Mouse (Mus musculus) kidney, adult 2 months (tissue): ENCODE measurements at regions not wholly inside any gene's neighbourhood (a gene's known extent, or its start where the extent isn't known, plus 50 kb on each side); places are given as distances from the start of the nearest gene placed in this dataset.

ENCODE experiments used
- DNase-seq: peaks from one replicate; pipeline ENCODE4 v3.0.0; 2021
- H3K27ac ChIP-seq: fragments of 200-500 bp; 2 replicates; pipeline ENCODE4 v1.5.1; 2012; ENCODE audit warnings: low read depth, low read length, control low read depth, inconsistent platforms; ENCODE audit not compliant: insufficient read depth
- H3K27me3 ChIP-seq: fragments of 200-500 bp; replicated peaks from 2 replicates; pipeline ENCODE4 v1.6.1; 2012; ENCODE audit warnings: mild to moderate bottlenecking, moderate library complexity, low read length, inconsistent platforms; ENCODE audit not compliant: control insufficient read depth, insufficient read depth
- H3K36me3 ChIP-seq: fragments of 200-500 bp; 2 replicates; pipeline ENCODE4 v1.6.1; 2012; ENCODE audit warnings: mild to moderate bottlenecking, moderate library complexity, low read length, inconsistent platforms; ENCODE audit not compliant: control insufficient read depth, insufficient read depth
- H3K4me1 ChIP-seq: fragments of 200-500 bp; 2 replicates; pipeline ENCODE4 v1.6.1; 2011; ENCODE audit warnings: low read length; ENCODE audit not compliant: control insufficient read depth, insufficient read depth
- H3K4me3 ChIP-seq: fragments of 200-500 bp; 2 replicates; pipeline ENCODE4 v1.5.1; 2011; ENCODE audit warnings: mild to moderate bottlenecking, low read depth, low read length, control low read depth; ENCODE audit not compliant: insufficient read depth
- CTCF ChIP-seq: fragments of 200-500 bp; conservative IDR thresholded peaks from 2 replicates; pipeline ENCODE4 v1.5.1; 2011; ENCODE audit warnings: low read depth, mild to moderate bottlenecking, control low read depth, low read length, moderate library complexity, mixed read lengths; ENCODE audit not compliant: insufficient read depth, insufficient read length
- POLR2A ChIP-seq: fragments of 200-500 bp; IDR thresholded peaks from one replicate; pipeline ENCODE4 v1.6.1; 2011; ENCODE audit warnings: low read depth, low read length, control low read depth
- WGBS: fragments of 180-500 bp; shearing (Covaris S2); methylation state at CpG from one replicate; pipeline ENCODE4 v1.1.7; 2018; 5-methylcytosine and 5-hydroxymethylcytosine counted together

DNA sequence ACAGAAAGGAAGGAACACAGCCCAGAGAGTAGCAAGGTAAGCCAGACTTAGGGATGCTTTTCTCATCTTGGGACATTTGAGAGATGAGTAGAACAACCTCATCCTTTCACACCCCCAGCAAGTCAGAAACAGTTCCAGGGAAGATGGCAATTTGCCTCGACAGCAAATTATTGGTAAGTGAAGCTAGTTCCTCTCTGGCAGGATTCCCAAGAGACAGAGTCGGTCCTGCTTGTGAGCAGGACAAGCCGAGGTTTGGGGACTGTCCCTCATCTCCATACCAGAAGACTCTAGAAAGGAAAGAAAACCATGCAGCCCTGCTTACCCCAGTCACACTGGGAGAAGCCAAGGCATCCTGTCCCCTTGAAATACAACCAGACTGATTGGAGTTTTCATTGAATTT lies 497.5 kb upstream of the Nrp1 start:
- WGBS: 26% methylated on average over 3 of the region's 3 CpGs
- peak; percentile 42 for DNase-seq
- H3K27me3 ChIP-seq: no peaks in the 10 kb centered on the region
- H3K36me3 ChIP-seq: no peaks in the 10 kb centered on the region
- H3K4me1 ChIP-seq: no peaks in the 10 kb centered on the region
- no peak overlapping the region for H3K27ac ChIP-seq
- no peak overlapping the region for H3K4me3 ChIP-seq
- TF ChIP-seq CTCF: no peak
- no peak for TF ChIP-seq POLR2A

- no peak overlapping the region for H3K4me3 ChIP-seq
- H3K27ac ChIP-seq: no peak overlapping the region
- TF ChIP-seq POLR2A (no peak), CTCF (no peak)
- no peaks in the 10 kb centered on the region for H3K4me1 ChIP-seq
- WGBS: 94% methylated on average over 1 of the region's 1 CpGs
- no peaks in the 10 kb centered on the region for H3K27me3 ChIP-seq
- DNase-seq: no peak
- no peaks in the 10 kb centered on the region for H3K36me3 ChIP-seq
Measured at GRCm38 (mm10) chr8:127884641-127885040, 473.8 kb upstream of the Nrp1 start.

DNA sequence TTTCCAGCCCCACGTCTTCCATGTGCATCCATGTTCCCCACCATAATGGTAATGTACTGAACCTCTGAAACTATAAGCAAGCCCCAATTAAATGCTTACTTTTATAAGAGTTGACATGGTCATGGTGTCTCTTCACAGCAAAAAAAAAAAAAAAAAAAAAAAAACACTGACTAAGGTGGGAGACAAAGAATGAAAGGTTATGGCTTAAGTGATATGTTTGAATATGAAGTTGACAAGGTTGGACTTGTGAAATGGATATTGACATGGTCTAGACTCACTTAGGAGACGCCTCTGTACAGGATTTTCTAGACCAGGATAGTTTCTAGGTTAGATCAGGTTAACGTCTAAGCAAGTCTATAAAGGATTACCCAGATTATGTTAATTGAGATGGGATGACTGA lies 473.2 kb upstream of the Nrp1 start:
- TF ChIP-seq CTCF (no peak), POLR2A (no peak)
- Histone ChIP-seq H3K4me1 (no peaks in the 10 kb centered on the region), H3K36me3 (no peaks in the 10 kb centered on the region), H3K27me3 (no peaks in the 10 kb centered on the region; the same call in 1 of the 2 replicates), H3K4me3 (no peak overlapping the region), H3K27ac (no peak overlapping the region)
- DNase-seq: no peak
- WGBS: 96% methylated on average over 3 of the region's 3 CpGs

DNA sequence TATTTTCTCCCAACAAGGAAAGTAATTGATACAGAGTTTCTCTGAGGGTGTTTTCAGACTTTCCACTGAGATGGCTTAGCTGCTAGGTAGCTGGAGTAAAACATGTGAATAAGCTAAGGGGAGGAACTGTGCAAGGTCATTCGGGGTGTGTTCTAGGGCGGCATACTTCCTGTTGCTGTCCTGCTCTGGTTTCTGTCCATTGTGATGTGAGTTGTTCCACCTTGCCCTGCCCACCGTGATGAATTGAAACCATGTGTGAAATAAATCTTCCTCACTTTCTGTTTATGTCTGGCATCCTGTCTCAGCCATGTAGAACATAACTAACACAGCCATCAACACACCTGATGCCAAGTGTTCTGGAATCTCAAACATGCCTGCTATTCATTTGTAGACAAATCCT lies 472.6 kb upstream of the Nrp1 start:
- Histone ChIP-seq H3K27ac (no peak overlapping the region), H3K27me3 (no peaks in the 10 kb centered on the region; the same call in 1 of the 2 replicates), H3K36me3 (no peaks in the 10 kb centered on the region), H3K4me1 (no peaks in the 10 kb centered on the region), H3K4me3 (no peak overlapping the region)
- 36% methylated on average over 3 of the region's 3 CpGs for WGBS
- DNase-seq: peak; percentile 54
- no peak for TF ChIP-seq POLR2A
- TF ChIP-seq CTCF: no peak

DNA sequence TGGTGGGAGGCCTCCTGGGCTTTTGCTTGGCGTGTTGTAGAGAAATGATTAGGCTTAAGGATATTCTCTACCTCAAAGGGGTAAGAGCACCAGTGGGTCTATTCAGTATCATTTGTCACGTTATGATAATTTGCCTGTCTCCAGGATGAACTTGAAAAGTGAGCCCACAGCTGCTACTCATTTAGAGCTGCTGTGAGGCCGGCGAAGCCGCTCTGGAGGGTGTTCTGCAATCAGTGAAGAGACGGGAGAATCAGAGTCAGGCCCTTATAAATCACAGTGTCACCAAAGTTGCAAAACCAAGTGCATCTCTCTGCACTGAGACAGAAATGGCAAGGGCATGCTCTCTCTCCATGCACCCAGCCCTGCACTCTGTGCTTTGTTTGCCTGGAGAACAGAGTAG lies 467.7 kb upstream of the Nrp1 start:
- DNase-seq: no peak
- no peaks in the 10 kb centered on the region; the same call in 1 of the 2 replicates for H3K27me3 ChIP-seq
- 83% methylated on average over 6 of the region's 6 CpGs for WGBS
- H3K27ac ChIP-seq: no peak overlapping the region
- H3K36me3 ChIP-seq: no peaks in the 10 kb centered on the region
- H3K4me3 ChIP-seq: no peak overlapping the region
- H3K4me1 ChIP-seq: no peaks in the 10 kb centered on the region; the same call in 1 of the 2 replicates
- TF ChIP-seq POLR2A (no peak), CTCF (no peak)

GRCm38 (mm10) chr8:127894284-127894683 lies 464.1 kb upstream of the Nrp1 start:
- no peak for DNase-seq
- no peak for TF ChIP-seq CTCF
- TF ChIP-seq POLR2A: no peak
- H3K36me3 ChIP-seq: no peaks in the 10 kb centered on the region
- no peak overlapping the region for H3K4me3 ChIP-seq
- H3K27ac ChIP-seq: no peak overlapping the region
- no peaks in the 10 kb centered on the region; the same call in 1 of the 2 replicates for H3K27me3 ChIP-seq
- H3K4me1 ChIP-seq: no peaks in the 10 kb centered on the region; the same call in 1 of the 2 replicates

- H3K4me3 ChIP-seq: no peak overlapping the region
- H3K4me1 ChIP-seq: no peaks in the 10 kb centered on the region
- WGBS: 62% methylated on average over 5 of the region's 5 CpGs
- TF ChIP-seq CTCF: no peak
- no peak for TF ChIP-seq POLR2A
- no peaks in the 10 kb centered on the region for H3K36me3 ChIP-seq
- no peak overlapping the region for H3K27ac ChIP-seq
- peak; percentile 75 for DNase-seq
- no peaks in the 10 kb centered on the region; the same call in 1 of the 2 replicates for H3K27me3 ChIP-seq
Measured at GRCm38 (mm10) chr8:127908436-127908835, 450.0 kb upstream of the Nrp1 start.

DNA sequence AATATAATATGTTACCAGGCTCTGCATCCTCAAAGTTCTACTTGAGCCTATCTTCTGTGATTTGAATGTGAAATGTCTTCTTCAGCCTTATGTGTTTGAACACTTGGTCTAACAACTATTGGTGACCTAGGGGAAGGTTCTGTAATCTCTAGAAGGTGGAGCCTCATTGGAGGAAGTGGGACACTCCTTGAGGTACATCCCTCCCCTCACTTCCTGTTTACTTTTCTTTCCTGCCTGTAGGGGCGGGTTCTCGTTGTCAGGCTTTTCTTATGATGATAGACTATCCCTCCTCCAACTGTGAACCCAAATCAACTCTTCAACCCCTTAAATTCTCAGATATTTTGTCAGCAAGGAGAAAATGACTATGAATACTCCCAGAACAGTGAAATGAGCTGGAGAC lies 448.8 kb upstream of the Nrp1 start:
- 81% methylated on average over 2 of the region's 2 CpGs for WGBS
- no peaks in the 10 kb centered on the region; the same call in 1 of the 2 replicates for H3K27me3 ChIP-seq
- no peak for TF ChIP-seq CTCF
- no peak for TF ChIP-seq POLR2A
- H3K36me3 ChIP-seq: no peaks in the 10 kb centered on the region
- no peak overlapping the region for H3K4me3 ChIP-seq
- H3K4me1 ChIP-seq: no peaks in the 10 kb centered on the region; the same call in 1 of the 2 replicates
- DNase-seq: no peak
- no peak overlapping the region for H3K27ac ChIP-seq
